Mouse (Mus musculus): ENCODE data around the gene Ficd. TPM values are rescaled to one million over a fixed set of nuclear protein-coding genes. Genes with fewer than 3 reads are reported as not detected.
A peak's percentile ranks its signal among the peaks of the same experiment; 100 is the strongest.

The Ficd gene
- polyA plus RNA-seq, 1 experiment: 3.4 TPM

DNA sequence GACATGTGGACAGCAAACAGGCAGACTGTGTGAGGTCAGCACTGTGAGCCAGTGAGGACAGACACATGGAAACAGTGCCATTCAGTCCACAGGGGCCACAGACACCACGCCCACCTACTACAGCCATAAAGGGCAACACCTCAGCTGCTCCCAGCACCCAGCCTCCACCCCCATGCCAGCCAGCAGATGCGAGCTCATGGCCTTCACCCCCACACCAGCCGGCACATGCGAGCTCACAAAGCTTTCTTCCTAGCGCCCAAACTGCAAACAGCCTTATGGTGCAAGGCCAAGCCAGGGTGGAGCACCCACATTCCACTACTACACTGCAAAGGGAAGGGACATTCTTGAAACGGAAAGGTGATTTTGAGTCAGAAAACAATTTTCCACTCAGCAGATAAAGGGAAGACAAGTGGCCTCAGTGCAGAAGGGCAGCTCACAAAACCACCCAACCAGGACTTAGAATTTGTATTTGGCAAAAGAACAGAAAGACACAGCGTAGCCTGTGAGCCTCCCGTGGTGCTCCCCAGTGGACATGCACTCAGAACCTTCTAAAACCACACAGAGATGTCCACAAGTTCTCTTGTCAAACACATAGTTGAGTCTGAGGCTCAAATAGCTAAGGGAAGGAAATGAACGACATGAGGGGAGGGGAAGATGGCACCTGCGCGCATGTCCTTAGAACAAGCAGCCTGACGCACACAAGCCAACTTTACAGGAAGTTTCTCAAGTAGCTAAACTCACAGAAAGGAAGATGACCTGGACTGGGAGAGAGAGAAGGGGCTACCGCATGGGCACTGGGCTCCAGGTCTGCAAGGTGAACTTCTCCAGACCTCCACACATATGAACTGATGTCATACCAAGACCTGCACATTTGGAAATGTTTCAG is 30.3 kb downstream of the Ficd start:
- TF ChIP-seq EP300 (IDR thresholded peaks at IDR 0.05; ENCODE audit: insufficient read depth, low read depth, low read length): no peak
- no peak for TF ChIP-seq POLR2A (IDR thresholded peaks at IDR 0.05; ENCODE audit: insufficient read depth, low read length)
- TF ChIP-seq CTCF (IDR thresholded peaks at IDR 0.05; ENCODE audit: low read depth, low read length): no peak
- Histone ChIP-seq H3K4me3 (ENCODE audit: low read depth, low read length) (no peak overlapping the region), H3K4me1 (ENCODE audit: control insufficient read depth, insufficient read depth, low read length) (no peaks in the 10 kb centered on the region), H3K27ac (ENCODE audit: insufficient read depth, low read length) (no peak overlapping the region), H3K9ac (ENCODE audit: low read depth, poor library complexity, severe bottlenecking) (no peak overlapping the region), H3K9me3 (replicated peaks; ENCODE audit: control insufficient read depth, insufficient read depth, low read length, poor library complexity, severe bottlenecking) (no peaks in the 10 kb centered on the region), H3K27me3 (ENCODE audit: control insufficient read depth, insufficient read depth, low read length, poor library complexity, severe bottlenecking) (no peaks in the 10 kb centered on the region), H3K36me3 (ENCODE audit: control insufficient read depth, insufficient read depth, low read length, poor library complexity, severe bottlenecking) (peaks cover 23% of the 10 kb centered on the region)

DNA sequence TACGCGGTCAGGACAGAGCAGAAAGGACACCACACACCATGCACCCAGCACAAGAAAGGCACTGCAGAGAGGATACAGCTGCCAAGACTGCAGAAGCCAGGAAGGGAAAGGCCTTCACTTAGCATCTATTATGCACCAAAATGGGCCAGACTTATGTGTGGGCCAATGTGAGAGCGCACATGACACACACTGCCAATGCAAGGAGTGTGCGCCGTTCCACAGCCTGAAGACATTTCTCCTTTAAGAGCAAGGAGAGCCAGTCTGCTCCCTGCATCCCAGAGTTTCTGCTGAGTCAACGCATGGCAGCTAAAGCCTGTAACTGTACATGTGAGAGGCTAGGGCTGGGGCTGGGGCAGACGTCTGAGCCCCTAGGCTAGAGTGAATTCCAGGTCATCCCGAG is 33.2 kb downstream of the Ficd start:
- TF ChIP-seq CTCF (IDR thresholded peaks at IDR 0.05; ENCODE audit: low read depth, low read length): no peak
- no peak for TF ChIP-seq EP300 (IDR thresholded peaks at IDR 0.05; ENCODE audit: insufficient read depth, low read depth, low read length)
- no peak for TF ChIP-seq POLR2A (IDR thresholded peaks at IDR 0.05; ENCODE audit: insufficient read depth, low read length)
- no peak overlapping the region for H3K27ac ChIP-seq (ENCODE audit: insufficient read depth, low read length)
- H3K27me3 ChIP-seq (ENCODE audit: control insufficient read depth, insufficient read depth, low read length, poor library complexity, severe bottlenecking): no peaks in the 10 kb centered on the region
- H3K36me3 ChIP-seq (ENCODE audit: control insufficient read depth, insufficient read depth, low read length, poor library complexity, severe bottlenecking): peaks cover 13% of the 10 kb centered on the region; the same call in 1 of the 2 replicates
- H3K9me3 ChIP-seq (replicated peaks; ENCODE audit: control insufficient read depth, insufficient read depth, low read length, poor library complexity, severe bottlenecking): no peaks in the 10 kb centered on the region
- H3K4me1 ChIP-seq (ENCODE audit: control insufficient read depth, insufficient read depth, low read length): no peaks in the 10 kb centered on the region
- H3K4me3 ChIP-seq (ENCODE audit: low read depth, low read length): no peak overlapping the region
- H3K9ac ChIP-seq (ENCODE audit: low read depth, poor library complexity, severe bottlenecking): no peak overlapping the region

DNA sequence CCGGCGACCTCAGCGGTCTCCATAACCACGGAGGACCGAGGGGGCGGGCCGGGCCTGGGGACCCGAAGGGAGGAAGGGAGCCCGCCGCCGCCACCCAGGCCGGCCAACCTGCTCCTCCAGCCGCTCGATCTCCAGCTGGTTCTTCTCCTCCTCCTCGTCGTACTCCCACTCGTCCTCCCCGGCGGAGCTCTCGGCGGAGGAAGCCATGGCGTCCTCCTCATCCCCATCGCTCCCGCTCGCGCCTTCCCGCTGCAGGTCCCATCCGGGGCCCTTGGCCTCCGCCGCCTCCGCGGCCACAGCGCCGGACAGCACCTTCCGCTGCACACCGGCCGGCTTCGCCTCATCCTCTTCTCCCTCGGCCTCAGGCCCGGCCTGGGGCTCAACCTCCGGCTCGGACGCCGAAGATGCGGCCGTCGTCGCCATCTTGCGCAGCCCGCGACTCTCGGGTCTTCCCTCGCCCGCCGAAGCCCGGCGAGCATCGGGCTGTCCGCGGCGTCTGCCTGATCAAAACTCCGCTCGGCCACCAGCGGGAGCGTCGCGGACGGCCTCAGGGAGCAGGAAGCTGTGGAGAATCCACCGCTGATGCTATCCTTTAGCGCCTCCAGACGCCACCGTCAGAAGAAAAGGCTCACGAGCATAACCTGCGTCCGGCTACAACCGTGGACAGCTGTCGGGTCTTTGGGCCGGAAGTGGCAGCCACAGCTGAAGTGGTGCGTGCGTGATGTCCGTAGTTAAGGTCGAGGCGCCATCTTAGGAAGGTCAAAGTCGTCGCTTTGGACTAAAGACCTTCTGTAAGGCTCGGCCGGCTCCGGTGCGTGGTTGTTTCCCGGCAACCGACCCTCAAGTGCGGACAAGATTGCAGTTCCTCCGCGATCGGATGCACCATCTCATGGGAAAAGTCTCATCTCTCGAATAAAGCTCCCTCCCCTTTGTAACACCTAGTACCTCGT is 35.9 kb downstream of the Ficd start:
- H3K9me3 ChIP-seq (replicated peaks; ENCODE audit: control insufficient read depth, insufficient read depth, low read length, poor library complexity, severe bottlenecking): no peaks in the 10 kb centered on the region
- H3K27ac ChIP-seq (ENCODE audit: insufficient read depth, low read length): peak overlapping the region; percentile 53
- peak overlapping the region; percentile 83 for H3K4me3 ChIP-seq (ENCODE audit: low read depth, low read length)
- peaks cover 11% of the 10 kb centered on the region; the same call in 1 of the 2 replicates for H3K36me3 ChIP-seq (ENCODE audit: control insufficient read depth, insufficient read depth, low read length, poor library complexity, severe bottlenecking)
- no peaks in the 10 kb centered on the region for H3K4me1 ChIP-seq (ENCODE audit: control insufficient read depth, insufficient read depth, low read length)
- peak overlapping the region; percentile 90 for H3K9ac ChIP-seq (ENCODE audit: low read depth, poor library complexity, severe bottlenecking)
- TF ChIP-seq CTCF (IDR thresholded peaks at IDR 0.05; ENCODE audit: low read depth, low read length) (no peak), POLR2A (IDR thresholded peaks at IDR 0.05; ENCODE audit: insufficient read depth, low read length) (peak; percentile 25)
- H3K27me3 ChIP-seq (ENCODE audit: control insufficient read depth, insufficient read depth, low read length, poor library complexity, severe bottlenecking): no peaks in the 10 kb centered on the region

DNA sequence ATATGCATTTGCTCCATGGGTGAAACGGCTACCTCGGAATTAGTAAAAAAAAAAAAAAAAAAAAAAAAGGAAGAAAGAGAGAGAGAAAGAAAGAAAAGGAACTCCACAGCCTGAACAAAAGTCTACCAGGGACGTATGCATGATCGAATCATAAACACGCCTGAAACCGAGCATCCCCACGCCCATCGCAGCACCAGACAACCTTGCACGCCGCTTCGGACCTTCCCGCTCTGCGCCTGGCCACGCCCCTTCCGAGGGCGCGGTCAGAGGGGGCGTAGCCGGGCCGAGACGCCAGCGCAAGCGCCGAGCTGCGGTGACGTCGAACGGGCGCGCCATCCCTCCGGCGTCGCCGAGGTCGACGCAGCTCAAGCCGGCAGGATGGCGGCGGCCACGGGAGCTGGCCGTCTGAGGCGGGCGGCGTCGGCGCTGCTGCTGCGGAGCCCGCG is 36.9 kb downstream of the Ficd start, which contains the start of the genes Sart3 and Iscu:
TSS of gene Sart3 (minus strand) at position 61 of the 446 bp plus-strand sequence.
TSS of gene Iscu (plus strand) at position 299 of the 446 bp plus-strand sequence.
- H3K27ac ChIP-seq (ENCODE audit: insufficient read depth, low read length): peak within 1 kb of the TSS; percentile 53
- TF ChIP-seq POLR2A (IDR thresholded peaks at IDR 0.05; ENCODE audit: insufficient read depth, low read length) (peak; percentile 98), EP300 (IDR thresholded peaks at IDR 0.05; ENCODE audit: insufficient read depth, low read depth, low read length) (peak; percentile 53; the same call in 1 of the 2 replicates), CTCF (IDR thresholded peaks at IDR 0.05; ENCODE audit: low read depth, low read length) (no peak)
- no peaks in the 10 kb centered on the region for H3K4me1 ChIP-seq (ENCODE audit: control insufficient read depth, insufficient read depth, low read length)
- peaks cover 8% of the 10 kb centered on the region; the same call in 1 of the 2 replicates for H3K36me3 ChIP-seq (ENCODE audit: control insufficient read depth, insufficient read depth, low read length, poor library complexity, severe bottlenecking)
- H3K4me3 ChIP-seq (ENCODE audit: low read depth, low read length): peak within 1 kb of the TSS; percentile 100
- no peaks in the 10 kb centered on the region for H3K27me3 ChIP-seq (ENCODE audit: control insufficient read depth, insufficient read depth, low read length, poor library complexity, severe bottlenecking)
- peak within 1 kb of the TSS; percentile 90 for H3K9ac ChIP-seq (ENCODE audit: low read depth, poor library complexity, severe bottlenecking)
- H3K9me3 ChIP-seq (replicated peaks; ENCODE audit: control insufficient read depth, insufficient read depth, low read length, poor library complexity, severe bottlenecking): no peaks in the 10 kb centered on the region

DNA sequence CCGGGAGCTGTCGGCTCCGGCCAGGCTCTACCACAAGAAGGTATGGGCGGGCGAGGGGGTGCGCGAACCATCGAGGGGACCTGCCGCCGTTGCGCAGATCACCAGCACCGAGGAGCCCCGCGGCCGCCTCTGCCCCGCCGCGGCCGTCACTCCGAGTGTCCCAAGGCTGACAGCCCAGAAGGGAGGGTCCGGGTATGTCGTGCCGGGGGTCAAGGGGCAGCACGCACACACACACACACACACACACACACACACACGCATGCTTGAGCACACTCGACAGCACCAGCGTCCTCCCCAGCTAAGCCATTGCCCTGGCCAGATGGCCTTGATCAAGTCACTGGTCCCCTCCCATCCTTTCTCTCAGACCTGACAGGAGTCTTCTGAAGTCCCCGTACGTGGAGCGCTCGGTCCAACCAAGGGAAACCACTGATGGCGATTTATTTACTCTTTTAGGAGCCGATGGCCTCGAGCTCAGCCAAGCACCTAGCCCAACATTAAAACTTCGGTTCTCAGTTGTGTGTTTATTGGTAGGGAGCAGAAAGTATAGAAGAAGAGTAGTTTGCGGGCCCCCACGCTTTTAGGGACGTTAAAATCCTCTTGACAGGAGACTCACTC is 37.4 kb downstream of the Ficd start:
- Histone ChIP-seq H3K9me3 (replicated peaks; ENCODE audit: control insufficient read depth, insufficient read depth, low read length, poor library complexity, severe bottlenecking) (no peaks in the 10 kb centered on the region), H3K36me3 (ENCODE audit: control insufficient read depth, insufficient read depth, low read length, poor library complexity, severe bottlenecking) (peaks cover 6% of the 10 kb centered on the region; the same call in 1 of the 2 replicates), H3K9ac (ENCODE audit: low read depth, poor library complexity, severe bottlenecking) (peak overlapping the region; percentile 76), H3K27ac (ENCODE audit: insufficient read depth, low read length) (no peak overlapping the region), H3K4me1 (ENCODE audit: control insufficient read depth, insufficient read depth, low read length) (no peaks in the 10 kb centered on the region), H3K4me3 (ENCODE audit: low read depth, low read length) (peak overlapping the region; percentile 100), H3K27me3 (ENCODE audit: control insufficient read depth, insufficient read depth, low read length, poor library complexity, severe bottlenecking) (no peaks in the 10 kb centered on the region)
- no peak for TF ChIP-seq POLR2A (IDR thresholded peaks at IDR 0.05; ENCODE audit: insufficient read depth, low read length)
- TF ChIP-seq CTCF (IDR thresholded peaks at IDR 0.05; ENCODE audit: low read depth, low read length): no peak
- no peak for TF ChIP-seq EP300 (IDR thresholded peaks at IDR 0.05; ENCODE audit: insufficient read depth, low read depth, low read length)

Data from ES-Bruce4 (cell line).